Mouse (Mus musculus) thymus, postnatal 0 days (tissue): ENCODE results near the gene Prr11. TPM values are rescaled to one million over a fixed set of nuclear protein-coding genes. Genes with fewer than 3 reads are reported as not detected.

Experiments
- DNase-seq: peaks from one replicate; pipeline ENCODE4 v3.0.0-alpha.2; 2015; ENCODE audit warnings: low spot score
- polyA plus RNA-seq: library from polyadenylated mRNA; unstranded; fragments of >200 nt; fragmentation: Nextera tagmentation; extraction: Ambion mirVana; gene quantifications from 2 replicates; pipeline ENCODE4 v1.2.1, GENCODE M21; 2015

Gene Prr11
- polyA plus RNA-seq: 5.6 and 5.8 TPM in 2 replicates

- DNase-seq: no peak
These were observed at the start of gene Prr11 for GRCm38 (mm10) chr11:87108409-87108754. Prr11 (minus strand) TSS chr11:87108708.

DNA sequence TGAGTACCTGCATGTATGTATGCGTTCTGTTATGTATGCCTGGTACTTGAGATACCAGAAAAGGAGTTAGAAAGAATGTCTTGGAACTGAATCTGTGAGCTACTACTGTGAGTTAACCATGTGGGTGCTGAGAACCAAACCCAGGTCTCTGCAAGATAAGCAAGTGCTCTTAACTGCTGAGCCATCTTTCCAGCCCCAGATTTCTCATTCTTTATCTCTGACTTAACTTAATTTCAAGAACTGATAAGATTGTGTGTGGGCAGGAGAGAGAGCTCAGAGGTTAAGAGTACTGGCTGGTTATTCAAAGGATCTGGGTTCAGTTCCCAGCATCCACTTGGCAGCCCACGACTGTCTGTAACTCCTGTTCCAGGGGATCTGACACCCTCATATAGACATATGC lies 49.5 kb upstream of the Prr11 start:
- no peak for DNase-seq

DNA sequence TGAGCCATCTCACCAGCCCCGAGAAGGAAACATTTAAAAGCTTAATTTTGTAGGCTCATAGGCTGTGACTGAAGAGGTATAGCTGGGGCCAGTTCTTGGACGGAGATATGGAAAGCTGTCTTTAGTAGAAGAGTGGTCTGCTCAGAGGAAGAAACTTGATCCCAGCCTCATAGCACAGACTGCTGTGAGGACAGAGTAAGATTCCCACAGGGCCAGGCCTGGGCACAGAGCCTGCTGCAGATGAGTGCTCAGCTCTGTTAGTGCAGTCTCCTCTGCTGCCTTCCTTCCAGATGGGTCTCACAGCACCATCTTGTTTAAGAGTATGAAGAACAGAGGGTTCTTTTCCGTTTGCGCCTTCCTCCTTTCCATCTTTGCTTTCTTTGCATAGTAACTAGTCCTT lies 27.7 kb upstream of the Prr11 start:
- no peak for DNase-seq

DNA sequence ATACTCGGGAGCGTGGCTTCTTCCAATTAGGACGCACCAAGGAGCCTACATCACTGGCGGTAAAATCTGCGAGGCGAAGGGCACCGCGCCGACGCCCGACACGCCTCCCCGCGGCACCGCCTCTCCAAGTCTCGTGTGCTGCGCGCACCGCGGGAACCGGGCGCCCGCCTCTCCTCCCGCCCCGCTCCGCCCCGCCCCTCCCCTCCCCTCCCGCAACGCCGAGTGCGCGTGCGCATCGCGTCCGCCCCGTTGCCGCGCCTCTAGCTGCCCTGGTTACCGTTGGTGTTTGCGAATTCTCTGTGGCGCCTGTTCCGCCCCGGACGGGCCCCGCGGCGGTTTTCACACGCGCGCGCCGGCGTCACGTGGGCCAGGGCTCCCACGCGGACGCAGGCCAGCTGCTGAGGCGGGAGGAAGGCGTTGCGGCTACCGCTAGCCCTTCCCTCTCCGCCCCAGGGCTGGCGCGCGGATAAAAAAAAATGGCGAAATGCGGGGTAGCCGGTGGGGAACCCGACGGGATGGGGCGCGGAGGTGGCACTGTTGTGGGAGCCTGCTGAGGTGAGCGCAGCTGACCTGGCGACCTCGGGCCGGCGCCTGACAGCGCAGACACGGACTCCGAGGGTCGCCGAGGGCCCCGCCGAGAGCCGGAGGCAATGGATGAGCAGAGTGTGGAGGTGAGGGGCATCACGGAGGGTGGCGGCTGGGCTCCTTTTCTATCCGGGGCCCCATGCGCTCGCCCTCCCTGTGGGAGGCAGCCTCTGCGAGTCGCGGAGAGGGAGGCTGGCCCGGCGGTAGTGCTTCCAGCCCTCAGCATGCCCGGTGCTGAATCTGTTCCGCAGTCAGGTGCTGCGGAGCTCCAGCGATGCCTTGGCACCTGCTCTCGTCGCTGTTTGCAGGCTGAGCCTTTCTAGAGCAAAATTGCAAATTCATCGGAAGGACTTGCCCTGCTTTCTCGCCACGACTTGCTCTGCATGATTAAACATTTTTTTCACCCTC lies 18.6 kb upstream of the Prr11 start, which contains the start of gene Trim37:
Gene Trim37, plus strand, starts transcription at position 254 of the 993 bp plus-strand sequence.
- peak; percentile 92 for DNase-seq

DNA sequence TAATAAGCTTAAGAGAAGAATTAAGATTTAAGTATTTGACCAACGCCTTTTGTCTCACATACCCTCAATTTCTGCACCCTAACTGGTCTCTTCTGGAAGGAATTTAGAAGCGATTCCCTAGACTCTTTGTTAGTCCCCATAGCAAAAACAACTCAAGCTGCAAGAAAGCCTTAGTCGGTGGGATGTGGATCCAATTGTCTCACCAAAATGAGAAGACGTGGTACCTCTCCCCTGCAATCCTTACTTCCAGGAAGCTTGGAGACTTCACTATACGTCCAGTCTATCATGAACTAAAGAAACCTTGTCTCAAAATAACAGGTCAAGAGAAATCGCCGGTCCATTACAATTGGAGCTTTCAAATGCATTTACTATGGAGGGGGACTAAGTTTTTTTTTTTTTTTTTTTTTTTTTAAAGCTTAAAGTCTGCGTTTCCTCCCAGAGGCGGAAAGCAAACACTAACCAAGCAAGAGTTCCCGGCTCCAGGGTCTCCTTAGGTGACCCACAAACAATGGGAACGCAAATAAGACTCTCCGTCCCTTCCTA lies 17.8 kb upstream of the Prr11 start:
- no peak for DNase-seq

DNA sequence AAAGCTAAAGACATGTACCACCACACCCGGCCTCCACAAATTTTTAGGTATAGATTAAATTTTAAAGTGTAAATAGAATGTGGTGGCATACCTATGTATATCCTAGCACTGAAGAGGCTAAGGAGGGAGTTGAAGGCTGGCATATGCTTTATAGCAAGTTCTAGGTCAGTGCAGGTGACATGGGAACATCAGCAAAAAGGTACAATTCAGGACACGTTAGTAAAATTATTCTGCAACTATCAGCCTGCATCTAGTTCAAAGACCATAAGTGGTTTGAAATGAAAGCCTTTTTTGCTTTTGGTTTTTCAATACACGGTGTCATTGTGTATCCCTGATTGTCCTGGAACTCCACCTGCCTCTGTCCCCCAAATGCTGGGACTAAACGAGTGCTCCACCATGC lies 17.1 kb upstream of the Prr11 start:
- DNase-seq: no peak

GRCm38 (mm10) chr11:87121864-87122263 lies 13.4 kb upstream of the Prr11 start:
- no peak for DNase-seq

GRCm38 (mm10) chr11:87110172-87110909 lies 1.8 kb upstream of the Prr11 start:
- no peak for DNase-seq

GRCm38 (mm10) chr11:87109519-87110171 lies 1.1 kb upstream of the Prr11 start:
- no peak for DNase-seq

DNA sequence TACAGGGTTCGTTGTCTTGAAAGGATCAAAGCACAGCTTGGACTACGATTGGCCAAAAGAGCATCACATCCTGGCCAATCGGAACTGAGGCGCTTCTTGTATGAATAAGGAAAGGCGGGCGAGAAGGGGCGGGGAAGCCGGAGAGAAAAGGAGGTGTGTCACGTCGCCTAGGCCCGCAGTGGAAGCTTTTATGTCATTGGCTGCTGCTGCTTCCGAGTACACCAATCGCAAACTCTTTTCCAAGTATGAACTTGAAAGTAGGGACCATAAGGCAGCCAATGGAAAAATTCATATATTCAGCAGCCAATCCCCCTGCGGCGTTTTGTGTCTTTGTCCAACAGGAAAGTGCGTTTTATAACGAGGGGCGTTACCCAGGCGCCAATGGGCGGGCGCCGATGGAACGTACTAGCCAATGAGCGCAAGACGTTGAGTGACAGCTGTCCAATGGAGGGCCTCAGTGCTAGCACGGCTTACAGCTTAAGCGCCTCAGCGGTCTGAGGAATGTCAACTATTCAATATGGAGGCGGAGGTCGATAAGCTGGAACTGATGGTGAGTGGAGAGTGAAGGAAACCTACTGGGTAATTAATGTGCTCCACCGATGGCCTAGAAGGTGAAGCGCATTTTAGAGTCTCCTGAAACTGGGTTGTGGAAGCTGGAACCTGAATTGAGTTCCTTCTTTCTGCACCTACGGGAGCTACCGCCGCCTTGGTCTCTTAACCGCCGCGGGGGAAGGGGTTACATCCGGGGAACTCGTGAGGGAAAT lies 429 bp upstream of the Prr11 start, which contains the start of gene Ska2:
Gene Ska2, plus strand, starts transcription at position 480 of the 764 bp plus-strand sequence.
- DNase-seq: peak; percentile 99

DNA sequence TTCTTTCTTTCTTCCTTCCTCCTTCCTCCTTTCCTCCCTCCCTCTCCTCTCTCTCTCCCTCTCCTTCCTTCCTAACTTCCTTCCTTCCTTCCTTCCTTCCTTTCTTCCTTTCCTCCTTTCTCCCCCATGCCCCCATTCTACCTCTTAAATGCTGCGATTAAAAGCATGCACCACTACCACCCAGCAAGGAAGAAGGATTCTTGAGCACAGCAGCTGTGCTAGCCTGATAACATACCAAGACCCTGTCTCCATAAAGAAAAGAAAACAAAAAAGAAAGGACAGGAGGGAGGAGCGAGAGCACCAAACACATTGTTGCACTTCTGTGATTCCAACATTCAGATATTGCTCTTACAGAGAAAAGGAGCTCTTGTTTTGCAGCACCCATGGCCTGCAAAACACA lies 21.4 kb downstream of the Prr11 start:
- no peak for DNase-seq

DNA sequence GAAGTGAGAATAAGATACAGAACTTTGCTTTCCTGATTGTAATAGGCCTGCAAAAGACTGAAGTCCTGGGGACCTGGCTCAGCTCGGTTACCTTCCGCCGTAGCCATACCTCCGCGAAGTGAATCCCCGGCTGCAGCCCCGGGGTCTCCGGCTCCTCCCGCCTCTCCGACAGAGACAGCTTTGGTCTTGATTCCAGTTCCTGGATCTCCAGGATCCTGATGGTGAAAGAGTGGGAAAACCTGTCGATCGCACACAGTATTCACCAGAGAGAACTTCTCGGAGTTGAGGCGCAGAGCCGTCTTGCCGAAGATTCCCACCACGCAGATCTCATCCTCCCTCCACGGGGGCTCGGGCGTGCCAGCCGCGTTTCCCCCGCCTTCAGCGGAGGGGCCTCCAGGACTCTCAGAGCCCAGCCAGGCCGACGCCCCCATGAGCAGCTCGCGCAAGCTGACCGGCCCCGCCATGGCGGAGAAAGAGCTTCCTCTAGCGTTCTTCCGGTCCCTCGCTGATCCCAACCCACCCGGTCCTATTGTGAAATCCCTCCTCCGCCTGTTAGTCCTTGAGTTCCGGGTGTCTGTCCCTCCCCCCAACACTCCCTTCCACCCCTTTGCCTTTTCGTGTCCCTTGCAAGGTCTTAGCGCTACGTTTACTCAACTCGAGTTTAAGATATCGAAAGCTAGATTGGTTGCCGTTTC lies 22.1 kb downstream of the Prr11 start, which contains the start of gene Smg8:
Gene Smg8, minus strand, starts transcription at position 485 of the 695 bp plus-strand sequence.
- peak; percentile 83 for DNase-seq

DNA sequence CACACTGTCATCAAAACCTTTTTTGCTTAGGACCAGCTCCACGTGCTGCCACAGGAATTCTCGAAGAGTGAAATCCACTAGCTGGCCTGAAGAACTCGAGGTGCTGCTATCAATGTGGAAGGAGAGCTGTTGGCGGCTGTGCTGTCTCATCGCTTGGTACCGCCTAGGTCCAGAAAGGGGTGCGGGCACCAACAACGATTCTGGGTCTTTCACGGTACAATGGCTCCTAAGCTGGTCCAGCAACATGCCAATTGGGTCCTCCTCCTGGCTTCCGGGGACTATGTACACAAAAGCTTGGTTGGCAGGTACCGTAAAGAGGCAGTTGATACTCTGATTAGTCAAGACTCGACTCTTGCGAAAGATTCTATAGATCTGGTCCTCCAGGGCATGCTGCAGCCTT lies 23.0 kb downstream of the Prr11 start:
- DNase-seq: no peak

GRCm38 (mm10) chr11:87083712-87084111 lies 24.8 kb downstream of the Prr11 start:
- no peak for DNase-seq

- DNase-seq: peak; percentile 96
These were observed 34.6 kb downstream of the Prr11 start, which contains the start of gene Gdpd1 for GRCm38 (mm10) chr11:87073866-87074440. Gdpd1 (minus strand) TSS chr11:87074062.

GRCm38 (mm10) chr11:87073343-87073865 lies 35.1 kb downstream of the Prr11 start:
- peak; percentile 51 for DNase-seq

GRCm38 (mm10) chr11:87062087-87062486 lies 46.4 kb downstream of the Prr11 start:
- no peak for DNase-seq

DNA sequence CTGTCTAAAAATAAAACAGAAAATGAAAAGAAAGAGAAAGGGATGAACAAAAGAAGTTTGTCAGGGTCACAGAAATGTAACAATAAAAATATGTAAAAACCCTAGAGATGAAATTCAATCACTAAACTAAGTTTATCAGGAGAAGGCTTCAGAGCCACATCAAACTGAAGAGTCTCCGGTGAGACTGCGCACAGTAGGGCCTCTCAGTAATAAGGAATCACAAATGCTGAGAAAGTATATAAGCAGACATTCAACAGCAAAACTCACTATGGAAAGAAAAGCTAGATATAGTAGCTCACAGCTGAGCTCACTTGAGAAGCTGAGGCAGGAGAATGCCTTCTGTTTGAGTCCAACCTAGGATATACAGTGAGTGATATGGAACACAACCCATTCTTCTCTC lies 48.1 kb downstream of the Prr11 start:
- no peak for DNase-seq

- no peak for DNase-seq
These were observed 52.2 kb downstream of the Prr11 start for GRCm38 (mm10) chr11:87056286-87056685.
